Mouse (Mus musculus) brain, embryonic 14.5 days (tissue): Measurements from ENCODE around the gene Casr. TPM values are rescaled to one million over a fixed set of nuclear protein-coding genes. Genes with fewer than 3 reads are reported as not detected.

Source experiments
- DNase-seq: peaks from one replicate; pipeline ENCODE4 v3.0.0-alpha.2; 2011; ENCODE audit warnings: low read depth
- CTCF ChIP-seq: fragments of 200-500 bp; IDR thresholded peaks from 2 replicates; pipeline ENCODE4 v1.5.1; 2012; ENCODE audit warnings: inconsistent platforms, mild to moderate bottlenecking, moderate library complexity, borderline replicate concordance; ENCODE audit not compliant: insufficient read depth, insufficient read length; ENCODE audit errors: extremely low read depth
- POLR2A ChIP-seq: fragments of 200-500 bp; IDR thresholded peaks from 2 replicates; pipeline ENCODE4 v1.6.1; 2012; ENCODE audit warnings: mild to moderate bottlenecking, inconsistent platforms, borderline replicate concordance; ENCODE audit not compliant: poor library complexity, insufficient read depth, insufficient read length, severe bottlenecking; ENCODE audit errors: extremely low read depth
- polyA plus RNA-seq: library from polyadenylated mRNA; depleted of rRNA; stranded (reverse); fragments of >200 nt; gene quantifications from 2 replicates; pipeline ENCODE4 v1.2.3, GENCODE M21; 2012; rRNA removed

The Casr gene
- polyA plus RNA-seq, result 0.04 TPM in 1 of 2 replicates, not detected in the other

DNA sequence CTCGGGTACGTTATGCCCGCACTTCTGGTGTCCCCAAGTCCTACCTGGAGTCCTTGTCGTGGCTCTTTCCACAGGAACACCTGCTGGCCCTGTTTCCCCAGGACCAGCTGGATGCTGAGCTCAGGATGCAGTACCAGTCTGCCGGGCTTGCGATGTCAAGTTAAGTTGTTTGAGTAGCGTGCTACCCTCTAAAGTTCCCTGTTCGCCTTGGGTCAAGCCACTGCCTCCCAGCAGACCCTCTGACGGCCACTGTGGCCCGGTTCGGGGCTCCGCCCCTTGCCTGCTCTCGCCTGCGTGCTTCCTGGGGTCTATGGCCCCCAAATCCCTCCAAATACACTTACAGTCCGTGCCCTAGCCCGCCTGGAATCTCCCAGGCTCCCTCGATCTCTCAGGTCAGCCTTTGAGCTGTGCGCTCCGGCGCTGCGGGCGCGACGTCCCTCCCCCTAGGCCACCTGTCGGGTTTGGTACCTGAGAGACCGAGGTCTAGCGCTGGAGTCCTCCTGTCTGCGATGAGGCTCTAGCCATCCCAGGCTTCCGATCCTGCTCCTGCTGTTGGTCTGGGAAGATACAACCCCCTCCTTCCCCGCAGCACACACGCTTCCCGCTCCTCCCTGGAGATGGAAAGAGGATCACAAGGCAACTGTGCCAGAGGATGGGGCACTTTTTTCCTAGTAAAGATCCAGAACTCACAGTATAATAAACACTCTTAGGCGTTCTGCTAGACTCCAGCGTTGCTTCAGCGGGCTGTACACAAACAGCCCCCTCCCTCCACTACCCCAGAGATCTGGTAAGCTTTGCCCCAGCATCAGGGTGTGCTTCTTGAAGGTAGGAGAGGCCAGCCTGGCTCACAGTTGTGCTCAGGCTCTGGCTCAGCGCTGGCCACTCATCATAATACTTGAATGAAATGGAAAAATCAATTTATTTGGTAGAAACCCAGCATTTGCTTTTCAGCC, at the start of gene Casr:
TSS of gene Casr (minus strand) at position 756 of the 953 bp plus-strand sequence.
- no peak for TF ChIP-seq CTCF
- DNase-seq, result peak; percentile 24

DNA sequence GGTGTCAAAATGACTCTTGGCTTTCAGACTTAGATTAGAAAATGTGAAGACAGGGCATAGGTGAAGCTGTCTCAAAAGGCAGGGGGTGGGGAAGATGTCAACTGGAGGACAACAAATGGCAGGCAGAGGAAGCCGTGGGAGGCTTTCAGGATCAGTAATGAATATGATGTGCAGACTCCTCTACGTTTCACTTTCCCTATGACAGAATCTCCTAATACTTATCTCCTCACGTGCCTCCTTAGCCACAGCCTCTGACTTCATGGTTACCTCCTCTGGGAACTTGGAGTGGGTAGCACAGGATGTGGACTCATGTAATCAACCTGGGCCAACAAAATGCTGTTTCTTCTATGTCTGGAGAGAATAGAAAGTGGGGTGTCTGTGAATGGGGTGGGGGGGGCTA, 40.7 kb upstream of the Casr start:
- TF ChIP-seq CTCF (no peak), POLR2A (no peak)
- DNase-seq, result no peak

DNA sequence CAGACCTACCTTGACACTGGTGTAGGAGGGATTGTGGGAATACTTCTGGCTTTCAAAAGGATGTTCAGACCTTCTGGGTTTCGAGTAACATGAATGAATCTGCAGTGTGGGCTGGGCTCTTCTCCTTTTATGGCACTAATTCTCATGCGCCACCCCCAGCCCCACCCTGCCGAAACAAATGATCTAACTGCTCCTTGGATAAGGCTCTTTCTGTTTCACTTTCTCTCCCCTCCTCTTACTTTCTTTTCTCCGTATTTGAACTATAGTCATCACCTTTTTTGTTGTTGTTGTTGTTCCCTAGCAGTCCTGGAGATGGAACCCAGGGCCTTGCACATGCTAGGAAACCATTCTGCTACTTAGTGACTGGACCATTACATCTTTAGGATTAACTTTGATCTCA, 36.3 kb upstream of the Casr start:
- DNase-seq, result no peak
- TF ChIP-seq POLR2A, result no peak
- no peak for TF ChIP-seq CTCF

DNA sequence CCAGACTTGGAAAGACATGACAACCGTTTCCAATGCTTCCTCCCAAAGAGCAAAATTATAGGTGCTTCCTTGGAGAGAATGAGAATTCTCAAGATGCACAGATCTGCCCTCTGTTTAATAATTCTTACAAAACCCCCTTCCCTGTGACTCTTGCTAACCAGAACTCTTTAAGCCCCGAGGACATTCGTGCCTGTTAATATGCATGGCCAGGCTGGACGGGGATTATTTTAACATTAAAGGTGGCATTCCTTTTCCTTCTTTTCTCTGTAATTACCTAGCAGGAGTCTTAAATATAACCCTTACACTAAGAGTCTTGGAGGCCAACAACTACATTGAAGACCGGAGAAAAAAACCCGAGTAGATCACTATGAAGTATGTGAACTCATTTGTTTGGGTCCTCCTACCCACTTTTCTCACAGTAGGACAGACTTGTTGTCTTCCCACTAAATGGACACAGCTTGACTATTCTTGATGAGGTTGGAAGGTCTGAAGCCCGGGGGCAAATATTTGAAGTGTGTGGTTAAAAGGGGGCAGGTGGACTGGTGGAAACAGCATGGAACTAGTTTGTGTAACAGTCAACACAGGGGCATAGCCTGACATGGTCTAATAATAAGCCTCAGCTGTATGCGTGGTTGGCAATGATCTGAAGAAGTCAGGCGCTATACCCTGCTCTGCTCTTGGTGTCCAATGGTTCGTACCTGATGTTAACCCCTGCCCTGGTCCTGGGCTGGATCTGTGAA, 34.9 kb upstream of the Casr start:
- no peak for DNase-seq
- no peak for TF ChIP-seq POLR2A
- TF ChIP-seq CTCF, result no peak

DNA sequence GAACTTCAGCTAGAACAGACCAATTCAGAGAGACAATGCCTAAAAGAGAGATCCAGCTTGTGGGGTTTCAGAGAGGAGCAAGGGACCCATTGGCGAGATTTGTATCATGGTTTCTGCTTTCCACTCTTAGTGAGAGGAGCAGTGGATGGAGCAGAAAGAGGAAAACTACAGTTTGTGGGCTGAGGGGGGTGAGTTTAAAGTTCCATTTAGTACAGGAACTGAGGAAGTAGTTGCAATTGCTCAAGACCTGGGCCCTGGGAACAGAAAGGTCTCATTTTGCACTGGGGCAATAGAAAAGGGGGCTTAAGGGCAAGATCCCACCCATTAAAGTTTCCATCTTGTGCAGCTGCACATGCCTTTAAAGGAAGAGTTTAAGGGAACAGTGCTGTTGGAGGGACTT, 28.0 kb upstream of the Casr start:
- no peak for TF ChIP-seq POLR2A
- no peak for DNase-seq

DNA sequence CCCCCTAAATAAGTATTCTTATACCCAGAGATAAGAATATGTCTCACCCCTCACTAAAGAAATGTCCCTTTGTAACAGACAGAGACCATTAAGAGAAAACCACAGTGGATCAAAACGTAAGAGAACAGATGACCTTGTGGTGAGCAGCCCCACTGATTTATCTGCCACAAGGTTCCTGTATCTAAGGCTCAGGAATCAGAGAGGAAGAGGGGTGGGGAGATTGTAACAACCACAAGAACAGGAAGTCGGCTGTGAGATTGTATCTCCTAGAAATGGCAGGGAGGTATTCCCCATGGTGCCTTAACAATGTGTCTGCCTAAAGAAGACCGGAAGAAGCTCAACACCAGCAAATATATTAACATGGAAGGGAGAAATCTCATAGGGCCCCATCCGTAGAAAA, 26.0 kb upstream of the Casr start:
- TF ChIP-seq POLR2A (no peak), CTCF (no peak)
- no peak for DNase-seq

DNA sequence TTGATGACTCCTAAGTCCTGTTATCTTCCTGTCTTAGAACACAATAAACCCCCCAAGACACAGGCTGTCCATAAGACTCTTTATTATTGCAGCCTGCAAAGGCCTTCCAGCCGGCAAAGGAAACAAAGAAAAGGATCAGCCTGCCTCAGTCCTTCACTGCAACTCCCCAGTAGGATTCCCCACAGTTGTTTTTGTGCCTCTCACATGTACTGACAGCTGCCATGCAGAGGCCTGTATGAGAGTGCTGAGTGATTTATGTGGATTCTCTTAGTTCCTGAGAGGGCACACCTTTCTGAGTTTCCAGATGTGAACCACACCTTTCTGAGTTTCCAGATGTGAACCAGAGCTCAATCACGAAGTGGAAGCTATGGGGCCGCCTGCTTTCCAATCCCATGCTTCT, 20.1 kb upstream of the Casr start:
- TF ChIP-seq CTCF, result no peak
- no peak for TF ChIP-seq POLR2A
- no peak for DNase-seq

DNA sequence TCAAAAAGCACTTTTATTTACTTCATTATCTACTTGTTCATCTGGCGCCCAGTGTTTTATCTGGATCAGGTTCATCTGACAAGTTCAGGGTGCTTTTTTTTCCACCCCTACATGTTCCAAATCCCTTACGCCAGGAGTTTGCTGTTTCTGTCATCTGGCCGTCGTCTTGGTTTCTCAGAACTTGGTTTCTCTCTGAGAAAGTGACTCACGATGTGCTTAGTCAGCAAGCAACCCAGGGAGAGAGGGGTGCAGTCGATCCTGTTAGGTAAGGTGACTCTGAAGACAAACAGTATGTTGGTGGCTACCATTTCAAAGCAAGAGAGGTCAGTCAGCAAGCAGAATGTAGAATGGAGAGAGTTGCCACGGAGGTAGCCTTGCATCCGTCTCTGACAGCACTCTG, 10.0 kb upstream of the Casr start:
- TF ChIP-seq POLR2A (no peak), CTCF (no peak)
- no peak for DNase-seq

DNA sequence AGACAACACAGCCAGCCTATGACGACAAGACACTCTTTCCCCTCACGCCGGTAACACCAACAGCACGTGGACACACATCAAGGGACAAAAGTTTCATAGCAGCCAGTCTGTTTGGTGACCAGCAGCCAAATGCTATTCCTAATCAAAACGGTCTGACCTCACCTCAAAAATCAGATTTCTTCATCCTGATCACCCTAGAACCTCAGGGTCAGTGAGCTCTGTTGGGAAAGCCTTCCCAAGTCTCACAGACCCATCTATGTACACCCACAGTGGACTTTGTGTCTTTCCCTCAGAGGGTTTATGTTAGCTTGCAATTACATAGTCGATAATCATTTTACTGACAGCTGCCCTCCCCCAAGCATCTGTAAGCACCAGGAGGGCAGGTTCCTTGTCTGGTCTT, 2.4 kb downstream of the Casr start:
- TF ChIP-seq POLR2A (no peak), CTCF (no peak)
- DNase-seq, result no peak

DNA sequence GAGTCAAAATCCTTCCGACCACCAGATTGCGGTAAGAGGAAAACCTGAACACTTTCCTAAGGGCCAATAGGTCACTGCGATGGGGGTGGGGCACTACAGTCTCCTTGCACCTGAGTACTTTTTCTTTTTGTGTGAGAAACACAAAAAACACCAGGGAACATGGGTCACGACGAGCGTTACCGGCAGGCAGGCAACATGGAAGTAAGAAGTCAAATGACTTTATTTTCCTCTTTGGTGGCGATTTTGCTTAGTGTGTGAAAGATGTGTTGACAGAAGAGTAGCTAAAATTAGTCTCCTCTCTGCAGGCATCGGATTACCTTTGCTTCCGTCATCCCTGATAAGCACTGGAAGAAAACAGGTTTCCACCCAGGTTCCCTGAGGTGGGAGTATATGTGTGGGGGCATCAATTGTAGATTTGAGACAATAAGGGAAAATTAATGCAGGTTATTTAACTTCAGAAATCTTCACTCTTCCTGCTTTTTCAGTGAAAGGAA, 6.2 kb downstream of the Casr start:
- TF ChIP-seq CTCF (no peak), POLR2A (no peak)
- DNase-seq, result no peak

DNA sequence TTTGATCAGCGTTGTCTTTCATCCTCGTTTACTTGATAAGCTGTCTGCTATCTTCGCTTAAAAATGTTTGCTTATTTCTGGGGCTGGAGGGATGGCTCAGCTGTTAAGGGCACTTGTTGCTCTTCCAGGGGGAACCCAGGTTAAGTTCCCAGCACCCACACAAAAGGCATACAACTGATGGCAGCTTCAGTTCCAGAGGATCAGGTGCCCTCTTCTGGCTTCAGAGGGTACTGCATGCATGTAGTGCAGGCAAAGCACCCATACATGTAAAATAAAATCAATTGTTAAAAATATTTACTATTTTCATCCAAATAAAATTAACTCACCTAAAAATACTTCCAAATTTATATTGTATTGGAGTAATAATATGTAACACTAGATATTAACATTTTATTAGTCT, 8.3 kb downstream of the Casr start:
- no peak for DNase-seq
- TF ChIP-seq CTCF, result peak; percentile 27; the same call in 1 of the 2 replicates
- no peak for TF ChIP-seq POLR2A
